Mouse (Mus musculus): ENCODE results near the gene Pram1.

GRCm38 (mm10) chr17:33597271-33597670, 40.6 kb upstream of the Pram1 start:
- TF ChIP-seq CTCF (IDR thresholded peaks at IDR 0.05; ENCODE audit: low read depth) (peak; percentile 35; the same call in 1 of the 2 replicates), EP300 (IDR thresholded peaks at IDR 0.05; ENCODE audit: low read depth) (no peak)

Measured in liver, embryonic 14.5 days (tissue).